Mouse (Mus musculus): ENCODE results near the gene Chrne.
"Not testable (repeated sequence)": the region's sequence is repeated elsewhere in the genome, so short reads cannot be mapped to it uniquely, and the experiment has no call there.

The Chrne gene

GRCm38 (mm10) chr11:70585457-70585856 is 33.6 kb downstream of the Chrne start:
- no peak for DNase-seq (ENCODE audit: low spot score in 2 of 2)

- no peak for DNase-seq (ENCODE audit: low spot score in 2 of 2)
Observed at GRCm38 (mm10) chr11:70583775-70584174, 35.2 kb downstream of the Chrne start.

- no peak for DNase-seq (ENCODE audit: low spot score in 2 of 2)
Observed at GRCm38 (mm10) chr11:70583022-70583714, 35.8 kb downstream of the Chrne start.

GRCm38 (mm10) chr11:70582196-70582595 is 36.8 kb downstream of the Chrne start:
- DNase-seq (ENCODE audit: low spot score in 2 of 2), result no peak

- DNase-seq (ENCODE audit: low spot score in 2 of 2), result no peak
Observed at GRCm38 (mm10) chr11:70580921-70581320, 38.1 kb downstream of the Chrne start.

GRCm38 (mm10) chr11:70580358-70580720 is 38.7 kb downstream of the Chrne start:
- no peak for DNase-seq (ENCODE audit: low spot score in 2 of 2)

- no peak for DNase-seq (ENCODE audit: low spot score in 2 of 2)
Observed at GRCm38 (mm10) chr11:70579710-70580357, 39.2 kb downstream of the Chrne start.

GRCm38 (mm10) chr11:70578962-70579361 is 40.1 kb downstream of the Chrne start:
- no peak for DNase-seq (ENCODE audit: low spot score in 2 of 2)

GRCm38 (mm10) chr11:70577201-70577600 is 41.8 kb downstream of the Chrne start:
- DNase-seq (ENCODE audit: low spot score in 2 of 2), result no peak

GRCm38 (mm10) chr11:70573872-70574271 is 45.1 kb downstream of the Chrne start:
- DNase-seq (ENCODE audit: low spot score in 2 of 2), result no peak

GRCm38 (mm10) chr11:70572348-70572902 is 46.6 kb downstream of the Chrne start:
- no peak for DNase-seq (ENCODE audit: low spot score in 2 of 2)

GRCm38 (mm10) chr11:70571641-70572040 is 47.4 kb downstream of the Chrne start:
- no peak for DNase-seq (ENCODE audit: low spot score in 2 of 2)

- not testable (repeated sequence) for DNase-seq (ENCODE audit: low spot score in 2 of 2)
Observed at GRCm38 (mm10) chr11:70570614-70571013, 48.4 kb downstream of the Chrne start.

GRCm38 (mm10) chr11:70566586-70566985 is 52.4 kb downstream of the Chrne start:
- no peak for DNase-seq (ENCODE audit: low spot score in 2 of 2)
